Mouse (Mus musculus) MEL (cell line): Measurements from ENCODE around the gene Oaz1. TPM values are rescaled to one million over a fixed set of nuclear protein-coding genes. Genes with fewer than 3 reads are reported as not detected.

ENCODE experiments used
- DNase-seq: peaks from one replicate; pipeline ENCODE4 v3.0.0; 2011; ENCODE audit warnings: low read depth, low spot score
- H3K27ac ChIP-seq: 2 replicates; pipeline ENCODE4 v1.5.1; 2012; ENCODE audit warnings: low read depth, mild to moderate bottlenecking, control low read depth, low read length, moderate library complexity; ENCODE audit not compliant: control insufficient read depth
- H3K27me3 ChIP-seq, 2 experiments: fragments of 150-350 bp in 1 of 2; sonication (generic) in 1 of 2; 2 replicates each; pipeline ENCODE4 v1.6.1; 2012; ENCODE audit warnings: low read length in 2 of 2, mild to moderate bottlenecking in 2 of 2, improper control_type of control experiment in 1 of 2, moderate library complexity in 1 of 2; ENCODE audit not compliant: insufficient read depth in 2 of 2, control insufficient read depth in 1 of 2
- H3K36me3 ChIP-seq, 2 experiments: 2 replicates each; pipeline ENCODE4 v1.6.1; 2012 to 2014; ENCODE audit warnings: low read length in 2 of 2, improper control_type of control experiment in 1 of 2, inconsistent platforms in 1 of 2, mild to moderate bottlenecking in 1 of 2; ENCODE audit not compliant: insufficient read depth in 2 of 2, control insufficient read depth in 1 of 2
- H3K4me1 ChIP-seq, 2 experiments: fragments of 150-350 bp in 1 of 2; sonication (generic) in 1 of 2; 2 replicates each; pipeline ENCODE4 v1.6.1; 2012; ENCODE audit warnings: low read length in 2 of 2, improper control_type of control experiment in 1 of 2, mild to moderate bottlenecking in 1 of 2; ENCODE audit not compliant: insufficient read depth in 2 of 2, control insufficient read depth in 1 of 2
- H3K4me3 ChIP-seq, 2 experiments: fragments of 150-350 bp in 1 of 2; sonication (generic) in 1 of 2; 2 replicates each; pipeline ENCODE4 v1.5.1; 2012; ENCODE audit warnings: low read depth in 2 of 2, low read length in 2 of 2, mild to moderate bottlenecking in 2 of 2, moderate library complexity in 2 of 2, control low read depth in 1 of 2, improper control_type of control experiment in 1 of 2; ENCODE audit not compliant: control insufficient read depth in 1 of 2, insufficient read depth in 1 of 2
- H3K79me2 ChIP-seq: 2 replicates; pipeline ENCODE4 v1.6.1; 2012; ENCODE audit warnings: mild to moderate bottlenecking, low read length, moderate library complexity; ENCODE audit not compliant: control insufficient read depth, poor library complexity, insufficient read depth
- H3K9ac ChIP-seq: 2 replicates; pipeline ENCODE4 v1.6.1; 2012; ENCODE audit warnings: low read depth, mild to moderate bottlenecking, control low read depth, low read length, moderate library complexity; ENCODE audit not compliant: control insufficient read depth, poor library complexity, severe bottlenecking
- H3K9me3 ChIP-seq: fragments of 150-350 bp; sonication (generic); replicated peaks from 2 replicates; pipeline ENCODE4 v1.6.1; 2012; ENCODE audit warnings: mild to moderate bottlenecking, low read length, improper control_type of control experiment, moderate library complexity; ENCODE audit not compliant: insufficient read depth
- BHLHE40 ChIP-seq: IDR thresholded peaks from 2 replicates; pipeline ENCODE4 v1.6.1; 2012; ENCODE audit warnings: low read depth, mild to moderate bottlenecking, inconsistent platforms, low read length, improper control_type of control experiment, borderline replicate concordance
- CHD1 ChIP-seq: IDR thresholded peaks from 2 replicates; pipeline ENCODE4 v1.6.1; 2012; ENCODE audit warnings: low read depth, mild to moderate bottlenecking, inconsistent platforms, low read length, improper control_type of control experiment
- CHD2 ChIP-seq: IDR thresholded peaks from 2 replicates; pipeline ENCODE4 v1.6.1; 2011; ENCODE audit warnings: low read length, improper control_type of control experiment
- CTCF ChIP-seq, 3 experiments: IDR thresholded peaks in 2 of 3; conservative IDR thresholded peaks in 1 of 3; 2 replicates each; pipeline ENCODE4 v1.5.1; 2011 to 2012; ENCODE audit warnings: low read length in 3 of 3, low read depth in 2 of 3, mild to moderate bottlenecking in 2 of 3, improper control_type of control experiment in 1 of 3, inconsistent platforms in 1 of 3, mixed read lengths in 1 of 3, moderate library complexity in 1 of 3; ENCODE audit not compliant: control insufficient read depth in 1 of 3, insufficient read depth in 1 of 3, poor library complexity in 1 of 3, severe bottlenecking in 1 of 3
- ELF1 ChIP-seq: IDR thresholded peaks from 2 replicates; pipeline ENCODE4 v1.6.1; 2014; ENCODE audit warnings: low read depth, mild to moderate bottlenecking, inconsistent platforms, low read length, improper control_type of control experiment, moderate library complexity
- MAZ ChIP-seq: IDR thresholded peaks from 2 replicates; pipeline ENCODE4 v1.6.1; 2012; ENCODE audit warnings: low read depth, mild to moderate bottlenecking, inconsistent platforms, low read length, improper control_type of control experiment
- MEF2A ChIP-seq: IDR thresholded peaks from 2 replicates; pipeline ENCODE4 v1.6.1; 2014; ENCODE audit warnings: low read depth, mild to moderate bottlenecking, inconsistent platforms, low read length, improper control_type of control experiment; ENCODE audit not compliant: poor library complexity, insufficient replicate concordance, severe bottlenecking; ENCODE audit errors: extremely low read depth
- MXI1 ChIP-seq: IDR thresholded peaks from 2 replicates; pipeline ENCODE4 v1.6.1; 2011; ENCODE audit warnings: mild to moderate bottlenecking, low read depth, low read length, improper control_type of control experiment
- MYC ChIP-seq: IDR thresholded peaks from 2 replicates; pipeline ENCODE4 v1.6.1; 2011; ENCODE audit warnings: low read depth, mild to moderate bottlenecking, low read length, improper control_type of control experiment, moderate library complexity
- NRF1 ChIP-seq: IDR thresholded peaks from 2 replicates; pipeline ENCODE4 v1.6.1; 2014; ENCODE audit warnings: low read depth, mild to moderate bottlenecking, inconsistent platforms, low read length, improper control_type of control experiment, moderate library complexity; ENCODE audit not compliant: poor library complexity, insufficient read depth, severe bottlenecking
- POLR2A ChIP-seq, 2 experiments: IDR thresholded peaks; 2 replicates each; pipeline ENCODE4 v1.6.1; 2011 to 2012; ENCODE audit warnings: low read length in 2 of 2, mild to moderate bottlenecking in 2 of 2, control low read depth in 1 of 2, improper control_type of control experiment in 1 of 2, low read depth in 1 of 2, moderate library complexity in 1 of 2; ENCODE audit not compliant: control insufficient read depth in 1 of 2, insufficient read depth in 1 of 2, poor library complexity in 1 of 2
- POLR2AphosphoS5 ChIP-seq: IDR thresholded peaks from 2 replicates; pipeline ENCODE4 v1.6.1; 2012; ENCODE audit warnings: low read depth, borderline replicate concordance, mild to moderate bottlenecking, inconsistent platforms, low read length, moderate library complexity, mixed read lengths
- RAD21 ChIP-seq: IDR thresholded peaks from 2 replicates; pipeline ENCODE4 v1.6.1; 2011; ENCODE audit warnings: mild to moderate bottlenecking, low read depth, low read length, improper control_type of control experiment
- RCOR1 ChIP-seq: IDR thresholded peaks from 2 replicates; pipeline ENCODE4 v1.6.1; 2012; ENCODE audit warnings: low read depth, mild to moderate bottlenecking, inconsistent platforms, low read length, improper control_type of control experiment
- SMC3 ChIP-seq: IDR thresholded peaks from 2 replicates; pipeline ENCODE4 v1.6.1; 2011; ENCODE audit warnings: low read depth, low read length, improper control_type of control experiment
- TBP ChIP-seq: IDR thresholded peaks from 2 replicates; pipeline ENCODE4 v1.8.0; 2011; ENCODE audit warnings: low read depth, low read length, improper control_type of control experiment
- TCF12 ChIP-seq: IDR thresholded peaks from 2 replicates; pipeline ENCODE4 v1.6.1; 2014; ENCODE audit warnings: low read depth, mild to moderate bottlenecking, inconsistent platforms, low read length, improper control_type of control experiment, moderate library complexity
- USF2 ChIP-seq, 2 experiments: IDR thresholded peaks; 2 replicates each; pipeline ENCODE4 v1.6.1; 2011 to 2012; ENCODE audit warnings: improper control_type of control experiment in 2 of 2, low read length in 2 of 2, borderline replicate concordance in 1 of 2, inconsistent platforms in 1 of 2, low read depth in 1 of 2, mild to moderate bottlenecking in 1 of 2; ENCODE audit not compliant: insufficient read depth in 1 of 2
- ZMIZ1 ChIP-seq: IDR thresholded peaks from 2 replicates; pipeline ENCODE4 v1.6.1; 2012; ENCODE audit warnings: low read depth, mild to moderate bottlenecking, inconsistent platforms, low read length, improper control_type of control experiment, moderate library complexity
- ZNF384 ChIP-seq: IDR thresholded peaks from 2 replicates; pipeline ENCODE4 v1.6.1; 2012; ENCODE audit warnings: low read depth, mild to moderate bottlenecking, inconsistent platforms, low read length, improper control_type of control experiment
- polyA plus RNA-seq, 2 experiments: library from polyadenylated mRNA; stranded (reverse) in 1 of 2; unstranded in 1 of 2; fragments of >175 nt in 1 of 2; fragments of >200 nt in 1 of 2; gene quantifications; 2 replicates each; pipeline versions ENCODE4 v1.2.1 to v1.2.4; 2012; ENCODE audit warnings: low replicate concordance in 2 of 2, low read depth in 1 of 2; ENCODE audit not compliant: insufficient read length in 2 of 2, insufficient read depth in 1 of 2, missing spikeins in 1 of 2
- total RNA-seq: library from RNA; depleted of rRNA; stranded (reverse); fragments of 300-350 nt; gene quantifications from 2 replicates; pipeline ENCODE4 v1.2.3, GENCODE M21; 2012

Oaz1 gene
- total and polyA plus RNA-seq, 3 experiments: 983 to 1,528 TPM; not detected in 1

- no peak overlapping the region for H3K27ac ChIP-seq
- H3K27me3 ChIP-seq: no peaks in the 10 kb centered on the region
- no peaks in the 10 kb centered on the region for H3K79me2 ChIP-seq
- peaks cover 0 to 14% of the 10 kb centered on the region in 2 experiments; a peak in 1 of 4 replicates for H3K36me3 ChIP-seq
- TF ChIP-seq CHD1 (no peak), NRF1 (no peak), BHLHE40 (no peak), POLR2A (IDR thresholded peaks at IDR 0.05; ENCODE audit: control insufficient read depth in 1 of 2, insufficient read depth in 1 of 2, low read depth in 1 of 2, low read length in 2 of 2, poor library complexity in 1 of 2) (no peak), MYC (no peak), POLR2AphosphoS5 (no peak), MAZ (no peak), ELF1 (no peak)
- H3K9ac ChIP-seq: no peak overlapping the region
- no peaks in the 10 kb centered on the region for H3K9me3 ChIP-seq
- H3K4me3 ChIP-seq: no peak overlapping the region
- no peaks in the 10 kb centered on the region for H3K4me1 ChIP-seq
- no peak for DNase-seq
Observed at GRCm38 (mm10) chr10:80785963-80786362, 40.5 kb upstream of the Oaz1 start.

DNA sequence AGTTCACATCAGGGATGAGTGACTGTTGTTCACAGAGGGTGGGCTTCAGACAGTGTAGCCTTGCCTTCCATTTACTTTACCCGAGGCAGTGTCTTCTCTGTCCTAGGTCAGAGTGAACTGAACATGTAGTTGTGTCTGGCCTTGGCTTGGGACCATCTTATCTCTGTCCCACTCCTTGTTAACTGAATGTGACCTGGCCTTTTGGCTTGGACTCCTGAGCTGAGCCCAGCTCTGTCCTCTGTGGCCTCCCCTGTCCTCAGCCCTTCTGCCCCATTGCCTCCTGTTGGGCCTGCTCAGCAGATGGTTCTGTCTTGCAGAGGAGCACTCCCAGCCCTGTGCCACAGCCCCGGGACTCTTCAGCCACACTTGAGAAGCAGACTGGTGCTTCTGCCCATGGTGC, 38.9 kb upstream of the Oaz1 start:
- H3K9ac ChIP-seq: no peak overlapping the region
- H3K27me3 ChIP-seq: no peaks in the 10 kb centered on the region
- H3K27ac ChIP-seq: no peak overlapping the region
- no peak for DNase-seq
- H3K4me3 ChIP-seq: no peak overlapping the region
- no peaks in the 10 kb centered on the region for H3K4me1 ChIP-seq
- H3K36me3 ChIP-seq: peaks cover 0 to 14% of the 10 kb centered on the region in 2 experiments; a peak in 1 of 4 replicates
- TF ChIP-seq USF2 (IDR thresholded peaks at IDR 0.05; ENCODE audit: borderline replicate concordance in 1 of 2, insufficient read depth in 1 of 2, low read depth in 1 of 2, low read length in 2 of 2): no peak
- TF ChIP-seq RAD21: no peak
- no peak for TF ChIP-seq RCOR1
- TF ChIP-seq TBP: no peak
- no peak for TF ChIP-seq CTCF (IDR thresholded peaks at IDR 0.05 in 2 of 3, conservative IDR thresholded peaks at IDR 0.05 in 1 of 3; ENCODE audit: control insufficient read depth in 1 of 3, insufficient read depth in 1 of 3, low read depth in 2 of 3, low read length in 3 of 3, poor library complexity in 1 of 3, severe bottlenecking in 1 of 3)
- no peak for TF ChIP-seq ZMIZ1
- no peak for TF ChIP-seq MEF2A
- no peak for TF ChIP-seq SMC3
- TF ChIP-seq MYC: no peak
- TF ChIP-seq MXI1: no peak
- TF ChIP-seq TCF12: no peak
- TF ChIP-seq POLR2A (IDR thresholded peaks at IDR 0.05; ENCODE audit: control insufficient read depth in 1 of 2, insufficient read depth in 1 of 2, low read depth in 1 of 2, low read length in 2 of 2, poor library complexity in 1 of 2): no peak
- TF ChIP-seq CHD1: no peak
- no peak for TF ChIP-seq CHD2
- TF ChIP-seq ZNF384: no peak
- no peaks in the 10 kb centered on the region for H3K79me2 ChIP-seq
- no peaks in the 10 kb centered on the region for H3K9me3 ChIP-seq
